Mouse (Mus musculus) olfactory bulb, adult 2 months (tissue): Measurements from ENCODE around the gene Tmem258.

Experiments used
- CTCF ChIP-seq: fragments of 200-500 bp; IDR thresholded peaks from 2 replicates; pipeline ENCODE4 v1.5.1; 2012; ENCODE audit warnings: low read depth, mild to moderate bottlenecking, low read length, moderate library complexity; ENCODE audit not compliant: insufficient read depth
- POLR2A ChIP-seq: fragments of 200-500 bp; IDR thresholded peaks from 2 replicates; pipeline ENCODE4 v1.6.1; 2012; ENCODE audit warnings: mild to moderate bottlenecking, low read depth, low read length, moderate library complexity; ENCODE audit not compliant: insufficient read depth

DNA sequence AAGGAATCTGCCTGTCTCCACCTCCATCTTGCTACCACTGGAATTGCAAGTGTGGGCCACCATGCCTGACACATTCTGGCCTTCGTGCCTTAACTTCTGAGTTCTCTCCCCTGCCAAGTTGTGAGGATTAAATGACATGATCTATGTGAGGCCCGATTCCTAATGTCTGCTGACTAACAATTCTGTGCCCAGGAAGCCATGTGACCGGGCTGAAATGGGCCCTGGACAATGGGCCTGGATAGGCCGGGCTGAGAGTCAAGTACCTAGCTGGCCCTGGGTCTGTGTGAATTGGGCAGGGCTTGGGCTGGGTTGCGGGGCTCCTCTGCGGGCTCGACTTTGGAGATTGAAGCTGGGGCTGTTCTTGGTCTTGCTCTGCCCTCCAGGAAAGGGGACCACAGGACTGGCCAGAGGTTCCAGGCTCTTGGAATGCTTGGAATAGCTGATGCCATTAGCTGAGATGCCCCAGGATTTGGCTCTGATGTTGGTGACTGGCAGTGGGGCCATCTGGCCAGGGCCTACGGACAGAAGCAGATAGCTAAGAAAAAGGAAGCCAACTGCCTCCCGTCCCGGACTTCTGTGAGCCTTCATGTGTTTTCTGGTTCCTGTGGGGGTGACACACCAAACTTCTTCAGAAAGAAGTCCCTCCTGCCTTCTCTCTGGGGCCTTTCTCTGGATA lies 10.1 kb downstream of the Tmem258 start:
- TF ChIP-seq CTCF (no peak), POLR2A (no peak)
